Mouse (Mus musculus): ENCODE data around the gene Ech1. TPM values are rescaled to one million over a fixed set of nuclear protein-coding genes. Genes with fewer than 3 reads are reported as not detected.

Ech1 gene
- polyA plus RNA-seq, 1 experiment from 2014 or later: 107 TPM

Other genes starting within 250 kb of the Ech1 start
- gene Samd4b, start 227.1 kb upstream of the Ech1 start, polyA plus RNA-seq (2014; fragmentation: Nextera tagmentation; extraction: Ambion mirVana): 20.1 and 24.1 TPM in 2 replicates
- gene Pak4, start 227.0 kb upstream of the Ech1 start, polyA plus RNA-seq (2014; fragmentation: Nextera tagmentation; extraction: Ambion mirVana): 12.6 and 16.0 TPM in 2 replicates
- not detected in 2 replicates for gene Acp7, start 193.9 kb upstream of the Ech1 start, polyA plus RNA-seq (2014; fragmentation: Nextera tagmentation; extraction: Ambion mirVana)
- gene Fbxo27, start 132.4 kb upstream of the Ech1 start, polyA plus RNA-seq (2014; fragmentation: Nextera tagmentation; extraction: Ambion mirVana): 4.3 and 5.9 TPM in 2 replicates
- 3.0 and 3.4 TPM in 2 replicates for gene Fbxo17, start 108.4 kb upstream of the Ech1 start, polyA plus RNA-seq (2014; fragmentation: Nextera tagmentation; extraction: Ambion mirVana)
- gene Mrps12, start 83.4 kb upstream of the Ech1 start, polyA plus RNA-seq (2014; fragmentation: Nextera tagmentation; extraction: Ambion mirVana): 133 and 141 TPM in 2 replicates
- 17.6 and 17.7 TPM in 2 replicates for gene Sars2, start 83.2 kb upstream of the Ech1 start, polyA plus RNA-seq (2014; fragmentation: Nextera tagmentation; extraction: Ambion mirVana)
- gene Ccer2, start 69.0 kb upstream of the Ech1 start, polyA plus RNA-seq (2014; fragmentation: Nextera tagmentation; extraction: Ambion mirVana): not detected in 2 replicates
- 110 and 115 TPM in 2 replicates for gene Sirt2, start 58.5 kb upstream of the Ech1 start, polyA plus RNA-seq (2014; fragmentation: Nextera tagmentation; extraction: Ambion mirVana)
- 61.0 and 62.4 TPM in 2 replicates for gene Nfkbib, start 57.7 kb upstream of the Ech1 start, polyA plus RNA-seq (2014; fragmentation: Nextera tagmentation; extraction: Ambion mirVana)
- gene Rinl, start 36.2 kb upstream of the Ech1 start, polyA plus RNA-seq (2014; fragmentation: Nextera tagmentation; extraction: Ambion mirVana): 1.3 and 1.5 TPM in 2 replicates
- 190 and 198 TPM in 2 replicates for gene Hnrnpl, start 16.7 kb upstream of the Ech1 start, polyA plus RNA-seq (2014; fragmentation: Nextera tagmentation; extraction: Ambion mirVana)
- gene Lgals4, start 8.6 kb downstream of the Ech1 start, polyA plus RNA-seq (2014; fragmentation: Nextera tagmentation; extraction: Ambion mirVana): 1.7 and 2.0 TPM in 2 replicates
- gene Lgals7, start 38.6 kb downstream of the Ech1 start, polyA plus RNA-seq (2014; fragmentation: Nextera tagmentation; extraction: Ambion mirVana): 2.4 and 4.2 TPM in 2 replicates
- 0.11 and 0.38 TPM in 2 replicates for gene Capn12, start 56.2 kb downstream of the Ech1 start, polyA plus RNA-seq (2014; fragmentation: Nextera tagmentation; extraction: Ambion mirVana)
- 101 and 128 TPM in 2 replicates for gene Actn4, start 137.1 kb downstream of the Ech1 start, polyA plus RNA-seq (2014; fragmentation: Nextera tagmentation; extraction: Ambion mirVana)
- gene Eif3k, start 156.6 kb downstream of the Ech1 start, polyA plus RNA-seq (2014; fragmentation: Nextera tagmentation; extraction: Ambion mirVana): 345 and 412 TPM in 2 replicates
- gene Map4k1, start 156.8 kb downstream of the Ech1 start, polyA plus RNA-seq (2014; fragmentation: Nextera tagmentation; extraction: Ambion mirVana): 6.1 and 6.9 TPM in 2 replicates

Measured in forebrain, embryonic 14.5 days (tissue).